Mouse (Mus musculus) bone marrow, adult 2 months (tissue): ENCODE results near the gene Arfgap2.

ENCODE experiments used
- CTCF ChIP-seq: fragments of 200-500 bp; IDR thresholded peaks from 2 replicates; pipeline ENCODE4 v1.5.1; 2011; ENCODE audit warnings: low read length, control low read depth; ENCODE audit not compliant: control insufficient read depth, insufficient read depth
- POLR2A ChIP-seq: fragments of 200-500 bp; IDR thresholded peaks from 2 replicates; pipeline ENCODE4 v1.6.1; 2011; ENCODE audit warnings: low read depth, mild to moderate bottlenecking, control low read depth, low read length, borderline replicate concordance; ENCODE audit not compliant: control insufficient read depth

DNA sequence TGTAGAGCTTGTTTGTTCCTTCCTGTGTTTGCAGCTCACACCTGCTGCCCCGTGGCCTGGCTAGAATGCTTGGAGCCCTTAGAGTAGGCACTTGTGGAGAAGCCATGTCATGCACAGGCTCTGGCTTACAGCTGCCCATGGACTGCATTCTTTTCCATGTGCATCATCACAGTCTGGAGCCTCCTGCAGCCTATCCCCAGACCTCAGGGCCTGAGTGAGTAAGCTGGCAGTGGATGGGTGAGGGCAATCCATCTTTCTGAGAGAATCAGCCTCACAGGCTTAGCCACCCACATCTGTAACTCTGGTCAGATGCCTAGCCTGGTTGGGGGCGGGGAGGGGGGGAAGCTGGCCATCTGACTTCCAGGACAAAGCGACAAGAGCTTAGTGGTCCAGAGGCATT lies 34.4 kb downstream of the Arfgap2 start:
- TF ChIP-seq CTCF = no peak
- no peak for TF ChIP-seq POLR2A
